Mouse (Mus musculus) CH12.LX (cell line): ENCODE measurements at regions not wholly inside any gene's neighbourhood (a gene's known extent, or its start where the extent isn't known, plus 50 kb on each side); places are given as distances from the start of the nearest gene placed in this dataset.

Source experiments
- BHLHE40 ChIP-seq: IDR thresholded peaks from 2 replicates; pipeline ENCODE4 v1.6.1; 2011; ENCODE audit warnings: mild to moderate bottlenecking, low read depth, low read length, improper control_type of control experiment
- CHD1 ChIP-seq: IDR thresholded peaks from 2 replicates; pipeline ENCODE4 v1.6.1; 2012; ENCODE audit warnings: low read depth, low read length, improper control_type of control experiment, inconsistent platforms
- CTCF ChIP-seq, 2 experiments: IDR thresholded peaks in 1 of 2; conservative IDR thresholded peaks in 1 of 2; 2 replicates each; pipeline ENCODE4 v1.5.1; 2011 to 2012; ENCODE audit warnings: low read depth in 2 of 2, low read length in 2 of 2, improper control_type of control experiment in 1 of 2, inconsistent platforms in 1 of 2, mild to moderate bottlenecking in 1 of 2, moderate library complexity in 1 of 2
- ETS1 ChIP-seq: conservative IDR thresholded peaks from 2 replicates; pipeline ENCODE4 v1.6.1; 2012; ENCODE audit warnings: low read depth, mild to moderate bottlenecking, inconsistent platforms, low read length, improper control_type of control experiment, moderate library complexity
- JUND ChIP-seq: conservative IDR thresholded peaks from 2 replicates; pipeline ENCODE4 v1.6.1; 2011; ENCODE audit warnings: low read depth, low read length, improper control_type of control experiment
- MAX ChIP-seq: IDR thresholded peaks from 2 replicates; pipeline ENCODE4 v1.6.1; 2011; ENCODE audit warnings: low read length, improper control_type of control experiment
- POLR2A ChIP-seq: IDR thresholded peaks from 2 replicates; pipeline ENCODE4 v1.6.1; 2011; ENCODE audit warnings: low read depth, mild to moderate bottlenecking, improper control_type of control experiment, low read length
- RAD21 ChIP-seq: IDR thresholded peaks from 2 replicates; pipeline ENCODE4 v1.6.1; 2011; ENCODE audit warnings: low read depth, mild to moderate bottlenecking, low read length, improper control_type of control experiment, moderate library complexity
- TCF12 ChIP-seq: IDR thresholded peaks from 2 replicates; pipeline ENCODE4 v1.6.1; 2014; ENCODE audit warnings: low read depth, mild to moderate bottlenecking, inconsistent platforms, low read length, improper control_type of control experiment
- UBTF ChIP-seq: IDR thresholded peaks from 2 replicates; pipeline ENCODE4 v1.6.1; 2012; ENCODE audit warnings: low read depth, mild to moderate bottlenecking, inconsistent platforms, low read length, improper control_type of control experiment, moderate library complexity
- ZC3H11A ChIP-seq: IDR thresholded peaks from 2 replicates; pipeline ENCODE4 v1.6.1; 2012; ENCODE audit warnings: low read depth, mild to moderate bottlenecking, inconsistent platforms, low read length, improper control_type of control experiment
- ZMIZ1 ChIP-seq: IDR thresholded peaks from 2 replicates; pipeline ENCODE4 v1.6.1; 2012; ENCODE audit warnings: low read depth, mild to moderate bottlenecking, inconsistent platforms, low read length, improper control_type of control experiment

DNA sequence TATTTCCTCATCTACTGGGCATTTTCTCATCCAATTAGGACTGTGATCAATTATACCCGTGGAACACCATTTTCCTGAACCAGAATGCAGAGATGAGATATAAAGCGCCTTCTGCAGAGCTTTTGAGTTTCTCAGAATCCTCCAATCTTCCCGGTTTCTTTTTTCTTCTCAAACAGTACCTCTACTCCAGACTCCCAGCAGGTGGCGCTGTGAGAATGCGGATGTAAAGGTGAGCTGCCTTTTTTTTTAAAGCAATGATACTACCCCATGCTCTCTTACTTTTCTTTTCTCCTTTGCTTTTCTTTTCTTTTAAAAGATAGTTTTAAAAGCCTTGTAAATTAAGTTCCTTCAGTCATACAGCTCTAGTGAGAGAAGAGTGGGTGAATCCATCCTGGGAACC, 224.4 kb upstream of the BB014433 start:
- TF ChIP-seq JUND, result no peak
- no peak for TF ChIP-seq UBTF
- no peak for TF ChIP-seq ZMIZ1
- TF ChIP-seq CHD1, result no peak
- TF ChIP-seq POLR2A, result no peak
- peak in 1 of 2 experiments; percentile 47; a peak in 2 of 4 replicates for TF ChIP-seq CTCF (conservative IDR thresholded peaks at IDR 0.05 in 1 of 2, IDR thresholded peaks at IDR 0.05 in 1 of 2; ENCODE audit: low read depth in 2 of 2, low read length in 2 of 2)
- TF ChIP-seq ETS1, result no peak
- peak; percentile 48 for TF ChIP-seq RAD21
- no peak for TF ChIP-seq BHLHE40
- TF ChIP-seq MAX, result no peak
- no peak for TF ChIP-seq TCF12
- no peak for TF ChIP-seq ZC3H11A
